Mouse (Mus musculus) midbrain, postnatal 0 days (tissue): Measurements from ENCODE around the gene Ganab. TPM values are rescaled to one million over a fixed set of nuclear protein-coding genes. Genes with fewer than 3 reads are reported as not detected.
A peak's percentile ranks its signal among the peaks of the same experiment; 100 is the strongest.
"Not testable (repeated sequence)": the region's sequence is repeated elsewhere in the genome, so short reads cannot be mapped to it uniquely, and the experiment has no call there.

Experiments used
- ATAC-seq: fragments of 200-750 bp; cut with Nextera tagmentation; 2 replicates; pipeline ENCODE4 v1.8.0; 2017; ENCODE audit warnings: moderate number of reproducible peaks, mild to moderate bottlenecking, moderate TSS enrichment, moderate library complexity; ENCODE audit not compliant: low FRiP score
- DNase-seq: peaks from one replicate; pipeline ENCODE4 v3.0.0-alpha.2; 2015; ENCODE audit warnings: low spot score
- H3K27ac ChIP-seq: fragments of 300-500 bp; sonication (generic); 2 replicates; pipeline ENCODE4 v1.5.1; 2014; ENCODE audit warnings: low read depth, mild to moderate bottlenecking, low read length, mixed read lengths
- H3K27me3 ChIP-seq: fragments of 300-500 bp; sonication (generic); 2 replicates; pipeline ENCODE4 v1.6.1; 2014; ENCODE audit warnings: low read length, control low read depth, mixed read lengths; ENCODE audit not compliant: insufficient read depth
- H3K36me3 ChIP-seq: fragments of 300-500 bp; sonication (generic); 2 replicates; pipeline ENCODE4 v1.6.1; 2014; ENCODE audit warnings: low read length, control low read depth, mixed read lengths; ENCODE audit not compliant: insufficient read depth
- H3K4me1 ChIP-seq: fragments of 300-500 bp; sonication (generic); 2 replicates; pipeline ENCODE4 v1.6.1; 2014; ENCODE audit warnings: mild to moderate bottlenecking, control low read depth, antibody characterized with exemption, low read length, mixed read lengths; ENCODE audit not compliant: insufficient read depth
- H3K4me2 ChIP-seq: fragments of 300-500 bp; sonication (generic); 2 replicates; pipeline ENCODE4 v1.6.1; 2014; ENCODE audit warnings: low read depth, mild to moderate bottlenecking, low read length, mixed read lengths; ENCODE audit not compliant: poor library complexity, severe bottlenecking
- H3K4me3 ChIP-seq: fragments of 300-500 bp; sonication (generic); 2 replicates; pipeline ENCODE4 v1.5.1; 2014; ENCODE audit warnings: low read depth, mild to moderate bottlenecking, low read length, moderate library complexity
- H3K9ac ChIP-seq: fragments of 300-500 bp; sonication (generic); replicated peaks from 2 replicates; pipeline ENCODE4 v1.6.1; 2014; ENCODE audit warnings: mild to moderate bottlenecking, low read length, moderate library complexity, mixed read lengths; ENCODE audit not compliant: poor library complexity, severe bottlenecking
- H3K9me3 ChIP-seq: fragments of 300-500 bp; sonication (generic); 2 replicates; pipeline ENCODE4 v1.6.1; 2016; ENCODE audit warnings: low read length, control low read depth
- CTCF ChIP-seq: IDR thresholded peaks from 2 replicates; pipeline ENCODE4 v1.5.1; 2016; ENCODE audit warnings: antibody characterized with exemption, mild to moderate bottlenecking
- WGBS: fragments of 180-500 bp; shearing (Covaris S2); extraction: QIAGEN DNeasy Blood & Tissue Kit; methylation state at CpG from one replicate; pipeline ENCODE4 v1.1.7; 2014; 5-methylcytosine and 5-hydroxymethylcytosine counted together
- polyA plus RNA-seq: library from polyadenylated mRNA; unstranded; fragments of >200 nt; fragmentation: Nextera tagmentation; extraction: Ambion mirVana; gene quantifications from 2 replicates; pipeline ENCODE4 v1.2.1, GENCODE M21; 2015
- total RNA-seq: library from RNA; depleted of rRNA; stranded (reverse); fragments of >200 nt; gene quantifications from 2 replicates; pipeline ENCODE4 v1.2.3, GENCODE M21; 2014

Gene Ganab
- total and polyA plus RNA-seq, 2 experiments from 2014 or later: 49.4 to 86.9 TPM

GRCm38 (mm10) chr19:8895397-8895960, 2.4 kb upstream of the Ganab start:
- peaks cover 5% of the 10 kb centered on the region; the same call in 1 of the 2 replicates for H3K36me3 ChIP-seq
- DNase-seq: no peak
- WGBS: 93% methylated on average over 9 of the region's 9 CpGs

GRCm38 (mm10) chr19:8896231-8896630, 1.6 kb upstream of the Ganab start:
- H3K9me3 ChIP-seq, H3K4me3 ChIP-seq, H3K9ac ChIP-seq, H3K4me1 ChIP-seq, H3K27ac ChIP-seq, DNase-seq, H3K4me2 ChIP-seq, ATAC-seq, H3K27me3 ChIP-seq, H3K36me3 ChIP-seq: not testable (repeated sequence)
- WGBS: 90% methylated on average over 5 of the region's 5 CpGs

More at GRCm38 (mm10) chr19:8895397-8895960, 2.4 kb upstream of the Ganab start:
- no peak for TF ChIP-seq CTCF
- Histone ChIP-seq H3K27ac (no peak overlapping the region), H3K9ac (no peak overlapping the region), H3K27me3 (no peaks in the 10 kb centered on the region), H3K4me2 (no peak overlapping the region), H3K4me3 (no peak overlapping the region), H3K9me3 (no peaks in the 10 kb centered on the region), H3K4me1 (peaks cover 6% of the 10 kb centered on the region)
- no peak for ATAC-seq

GRCm38 (mm10) chr19:8897211-8897864, 533 bp upstream of the Ganab start:
- peak; percentile 33 for DNase-seq

GRCm38 (mm10) chr19:8898576-8898975, 705 bp downstream of the Ganab start:
- Histone ChIP-seq H3K9ac (peak overlapping the region; percentile 84), H3K9me3 (no peaks in the 10 kb centered on the region), H3K36me3 (peaks cover 8% of the 10 kb centered on the region), H3K4me2 (peak overlapping the region; percentile 79), H3K4me3 (peak overlapping the region; percentile 85), H3K27ac (peak overlapping the region; percentile 91), H3K4me1 (peaks cover 6% of the 10 kb centered on the region), H3K27me3 (no peaks in the 10 kb centered on the region)
- no peak for DNase-seq
- ATAC-seq: no peak
- no peak for TF ChIP-seq CTCF
- WGBS: 19% methylated on average over 13 of the region's 13 CpGs

More at GRCm38 (mm10) chr19:8897211-8897864, 533 bp upstream of the Ganab start:
- 20% methylated on average over 21 of the region's 21 CpGs for WGBS
- H3K9ac ChIP-seq: 0 out of 2 replicates have a peak overlapping the region, but pooled peaks have one; percentile 24
- H3K9me3 ChIP-seq, H3K4me1 ChIP-seq, H3K27me3 ChIP-seq, H3K36me3 ChIP-seq: not testable (repeated sequence)
- ATAC-seq: peak; percentile 55
- H3K27ac ChIP-seq: 0 out of 2 replicates have a peak overlapping the region, but pooled peaks have one; percentile 43
- peak overlapping the region; percentile 79 for H3K4me2 ChIP-seq
- H3K4me3 ChIP-seq: peak overlapping the region; percentile 85

- peaks cover 6% of the 10 kb centered on the region for H3K4me1 ChIP-seq
- H3K36me3 ChIP-seq: peaks cover 13% of the 10 kb centered on the region
- H3K9ac ChIP-seq: no peak overlapping the region; the same call in 1 of the 2 replicates
- TF ChIP-seq CTCF: no peak
- WGBS: 58% methylated on average over 3 of the region's 3 CpGs
- no peak overlapping the region for H3K27ac ChIP-seq
- no peaks in the 10 kb centered on the region for H3K27me3 ChIP-seq
- no peak for ATAC-seq
- H3K4me2 ChIP-seq: peak overlapping the region; percentile 79
- H3K9me3 ChIP-seq: no peaks in the 10 kb centered on the region
- DNase-seq: no peak
- H3K4me3 ChIP-seq: peak overlapping the region; percentile 85
Observed at GRCm38 (mm10) chr19:8899079-8899478, 1.2 kb downstream of the Ganab start.

- ATAC-seq (no peak), DNase-seq (no peak)
- peaks cover 44% of the 10 kb centered on the region for H3K36me3 ChIP-seq
- H3K9ac ChIP-seq: no peak overlapping the region
- no peaks in the 10 kb centered on the region for H3K27me3 ChIP-seq
- 94% methylated on average over 5 of the region's 5 CpGs for WGBS
- no peak for TF ChIP-seq CTCF
- H3K9me3 ChIP-seq: no peaks in the 10 kb centered on the region
- H3K4me2 ChIP-seq: no peak overlapping the region
- no peaks in the 10 kb centered on the region; the same call in 1 of the 2 replicates for H3K4me1 ChIP-seq
- no peak overlapping the region for H3K27ac ChIP-seq
- H3K4me3 ChIP-seq: no peak overlapping the region
Observed at GRCm38 (mm10) chr19:8903412-8903811, 5.5 kb downstream of the Ganab start.
